Mouse (Mus musculus): Measurements from ENCODE around the gene Tmem216. TPM values are rescaled to one million over a fixed set of nuclear protein-coding genes. Genes with fewer than 3 reads are reported as not detected.
"Not testable (repeated sequence)": the region's sequence is repeated elsewhere in the genome, so short reads cannot be mapped to it uniquely, and the experiment has no call there.

Tmem216 gene
- total RNA-seq, 2 experiments from 2014 or later: 1.3 to 1.8 TPM

DNA sequence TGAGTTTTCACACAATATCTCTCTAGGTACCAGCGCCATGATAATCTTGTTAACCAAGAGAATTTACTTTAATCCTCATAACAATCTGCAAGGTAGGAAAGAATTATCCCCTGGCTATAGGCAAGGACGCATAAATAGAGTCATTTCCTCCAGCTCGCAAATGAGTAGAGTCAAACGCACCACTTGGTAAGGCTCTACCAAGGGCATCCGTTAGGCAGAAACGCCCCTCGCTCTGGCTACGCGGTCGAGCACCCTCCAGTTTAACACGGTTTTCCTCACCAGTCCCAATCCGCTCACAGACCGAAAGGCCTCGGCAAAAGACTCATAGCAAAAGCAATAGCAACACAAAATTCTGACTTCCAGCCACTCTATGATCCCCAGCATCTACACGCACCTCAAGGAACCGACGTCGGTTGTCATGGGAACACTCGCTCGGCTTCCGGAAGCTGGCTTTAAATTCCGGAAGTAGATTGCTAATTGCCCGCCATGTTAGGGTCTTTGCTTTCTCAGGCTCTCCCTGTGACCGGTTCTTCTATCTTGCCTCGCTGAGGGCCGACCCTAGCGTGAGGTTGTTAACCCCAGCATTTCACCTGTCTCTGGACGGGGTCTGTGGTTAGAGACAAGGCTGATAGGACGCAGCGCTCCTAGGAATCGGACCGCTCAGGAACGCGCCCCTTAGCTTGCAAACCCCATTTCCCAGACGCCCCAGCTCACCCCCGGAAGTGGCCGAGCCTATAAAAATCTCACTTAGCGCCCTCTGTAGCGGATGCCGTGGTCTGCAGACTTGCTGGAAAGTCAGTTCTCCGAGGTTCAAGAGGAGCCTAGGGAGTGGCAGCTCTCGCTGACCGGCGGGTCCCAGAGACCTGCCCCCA lies 20.9 kb upstream of the Tmem216 start, which contains the start of the genes Cyb561a3 and Tmem138:
Gene Cyb561a3, plus strand, starts transcription at position 483 of the 872 bp plus-strand sequence.
Gene Tmem138, minus strand, starts transcription at position 673 of the 872 bp plus-strand sequence.
- peak; percentile 89 for DNase-seq
- intact Hi-C loops (cut with DNase I; ENCODE audit: low total_unique reads): no loop called here

- no peak for DNase-seq
- intact Hi-C loops (cut with DNase I; ENCODE audit: low total_unique reads): no loop called here
These were observed 13.6 kb upstream of the Tmem216 start for GRCm38 (mm10) chr19:10569627-10570026.

DNA sequence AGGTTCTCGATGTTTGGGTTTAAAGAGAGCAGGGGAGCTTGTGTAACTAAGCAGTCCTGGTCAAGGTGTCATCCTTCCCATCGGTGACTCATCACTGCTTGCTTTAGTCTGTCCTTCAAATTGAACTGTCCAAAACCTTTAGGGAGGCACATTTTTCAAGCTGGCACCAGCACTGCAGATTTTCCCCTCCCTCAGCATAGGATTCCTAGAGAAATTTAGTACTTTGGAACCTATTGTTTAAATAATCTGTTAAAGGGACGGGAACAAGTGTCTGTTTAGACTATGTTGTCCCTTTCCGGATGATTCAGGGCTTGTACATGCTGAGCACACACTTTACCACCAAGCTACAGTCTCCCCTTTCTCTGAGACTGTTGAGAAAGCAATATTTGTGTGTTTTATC lies 9.2 kb upstream of the Tmem216 start:
- no peak for DNase-seq
- intact Hi-C loops (cut with DNase I; ENCODE audit: low total_unique reads): no loop called here

DNA sequence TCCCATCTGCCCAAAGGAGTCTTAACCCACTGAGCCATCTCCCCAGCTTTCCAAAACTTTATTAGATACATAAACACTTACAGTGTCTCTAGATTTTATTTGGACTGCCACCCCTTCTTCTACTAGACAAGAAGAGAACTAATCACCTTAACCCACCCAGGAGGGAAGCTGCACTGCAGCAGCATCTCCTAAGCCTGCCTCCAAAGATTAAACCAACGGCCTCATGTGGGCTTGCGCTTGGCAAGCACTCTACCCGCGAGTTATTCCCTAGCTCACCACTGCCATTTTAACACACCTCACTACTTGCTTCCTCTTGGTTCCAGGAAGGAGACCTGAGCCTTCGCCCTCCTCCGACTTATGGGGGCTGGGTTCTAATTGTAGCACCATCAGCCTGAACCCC lies 8.2 kb upstream of the Tmem216 start:
- DNase-seq: no peak
- intact Hi-C loops (cut with DNase I; ENCODE audit: low total_unique reads): loop anchor here (5.0 kb wide), 1 partner anchor 33 kb away; no protein-coding TSS in a partner anchor

- no peak for DNase-seq
- intact Hi-C loops (cut with DNase I; ENCODE audit: low total_unique reads): loop anchor here (5.0 kb wide), 1 partner anchor 35 kb away; no protein-coding TSS in a partner anchor
These were observed 6.3 kb upstream of the Tmem216 start for GRCm38 (mm10) chr19:10562351-10562750.

DNA sequence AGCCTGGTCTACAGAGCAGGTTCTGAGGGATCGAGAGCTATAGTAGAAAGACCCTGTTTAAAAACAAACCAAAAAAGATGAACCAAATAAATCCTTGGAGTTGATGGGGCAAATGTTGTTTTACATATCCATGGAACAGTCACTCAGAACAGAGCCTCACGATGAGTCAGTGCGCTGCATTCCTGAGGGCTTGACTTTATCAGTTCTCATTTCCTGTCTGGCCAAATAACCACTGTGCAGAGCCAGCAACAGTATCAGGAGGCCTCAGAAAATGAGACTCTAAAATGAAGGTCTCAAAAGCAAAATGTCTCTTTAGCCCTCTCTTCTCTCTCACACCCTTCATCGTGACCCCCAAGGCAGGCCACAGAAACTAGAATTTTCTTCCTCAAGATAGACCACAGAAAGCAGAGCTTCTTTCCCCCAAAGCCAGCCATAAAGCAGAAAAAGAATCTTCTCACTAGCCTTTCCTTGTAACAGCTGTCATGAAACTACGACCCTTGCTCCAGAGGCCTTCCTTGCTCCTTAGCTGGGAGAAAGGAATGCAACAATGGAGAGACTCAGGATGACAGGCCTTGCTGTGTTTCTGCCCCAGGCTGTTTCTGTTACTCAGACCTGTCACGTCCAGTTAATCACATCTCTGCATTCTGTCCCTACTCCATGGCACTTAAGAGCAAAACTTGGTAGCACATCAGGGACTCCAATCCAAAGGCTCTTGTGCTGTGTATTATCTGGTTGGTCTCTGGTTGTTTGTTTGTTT lies 5.7 kb upstream of the Tmem216 start:
- DNase-seq: no peak
- intact Hi-C loops (cut with DNase I; ENCODE audit: low total_unique reads): loop anchor here (5.0 kb wide), 1 partner anchor 36 kb away; no protein-coding TSS in a partner anchor

DNA sequence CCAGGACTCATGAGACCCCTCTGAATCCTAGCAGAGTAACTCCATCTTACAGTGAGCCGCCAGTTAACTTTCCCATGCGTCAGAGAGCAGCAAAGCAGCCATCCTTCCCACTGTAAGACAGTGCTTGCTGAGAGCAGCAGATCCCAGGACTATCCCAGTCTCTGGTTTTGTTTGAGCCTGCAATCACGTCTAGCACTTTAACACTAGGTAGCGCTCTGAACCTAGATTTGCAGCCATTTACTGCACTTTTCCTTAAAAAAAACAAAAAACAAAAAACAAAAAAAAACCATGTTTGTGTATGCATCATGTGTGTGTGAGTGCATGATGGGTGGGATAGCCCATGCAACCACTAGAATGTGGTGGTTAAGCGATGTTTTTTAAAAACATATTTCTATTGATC lies 4.1 kb upstream of the Tmem216 start:
- intact Hi-C loops (cut with DNase I; ENCODE audit: low total_unique reads): loop anchor here (5.0 kb wide), 1 partner anchor 37 kb away; no protein-coding TSS in a partner anchor
- DNase-seq: no peak

DNA sequence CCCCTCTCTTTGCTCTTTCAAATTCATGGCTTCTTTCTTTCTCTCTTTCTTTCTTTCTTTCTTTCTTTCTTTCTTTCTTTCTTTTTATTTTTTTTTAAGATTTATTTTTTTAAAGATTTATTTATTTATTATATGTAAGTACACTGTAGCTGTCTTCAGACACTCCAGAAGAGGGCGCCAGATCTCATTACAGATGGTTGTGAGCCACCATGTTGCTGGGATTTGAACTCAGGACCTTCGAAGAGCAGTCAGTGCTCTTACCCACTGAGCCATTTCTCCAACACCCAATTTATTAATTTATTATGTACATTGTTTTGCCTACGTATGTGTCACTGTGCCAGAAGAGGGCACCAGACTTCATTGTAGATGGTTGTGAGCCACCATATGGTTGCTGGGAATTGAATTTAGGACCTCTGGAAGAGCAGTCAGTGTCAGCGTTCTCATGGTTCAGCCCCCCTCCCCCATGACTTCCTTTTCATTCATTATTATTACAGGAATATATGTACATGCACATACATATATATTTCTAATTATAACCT lies 1.9 kb upstream of the Tmem216 start:
- intact Hi-C loops (cut with DNase I; ENCODE audit: low total_unique reads); DNase-seq: not testable (repeated sequence)

- intact Hi-C loops (cut with DNase I; ENCODE audit: low total_unique reads): no loop called here
- no peak for DNase-seq
These were observed 1.4 kb upstream of the Tmem216 start for GRCm38 (mm10) chr19:10557430-10557829.

DNA sequence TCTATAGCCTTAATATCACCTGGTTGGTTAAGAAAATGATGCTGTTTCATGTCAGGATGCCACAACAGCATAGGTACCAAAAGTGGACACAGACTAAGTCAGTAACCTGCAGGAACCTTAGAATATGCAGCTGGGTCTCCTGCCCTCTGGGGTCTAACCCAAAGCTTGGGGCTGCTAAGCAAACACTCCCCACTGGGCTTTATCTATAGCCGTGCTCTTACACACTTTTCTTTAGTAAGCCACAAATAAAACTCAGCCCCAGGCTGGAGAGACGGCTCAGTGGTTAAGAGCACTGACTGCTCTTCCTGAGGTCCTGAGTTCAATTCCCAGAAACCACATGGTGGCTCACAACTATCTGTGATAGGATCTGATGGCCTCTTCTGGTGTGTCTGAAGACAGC lies 963 bp upstream of the Tmem216 start:
- no peak for DNase-seq
- intact Hi-C loops (cut with DNase I; ENCODE audit: low total_unique reads): no loop called here

GRCm38 (mm10) chr19:10539454-10539853 lies 16.6 kb downstream of the Tmem216 start:
- no peak for DNase-seq
- intact Hi-C loops (cut with DNase I; ENCODE audit: low total_unique reads): loop anchor here (5.0 kb wide), 1 partner anchor 73 kb away; no protein-coding TSS in a partner anchor

DNA sequence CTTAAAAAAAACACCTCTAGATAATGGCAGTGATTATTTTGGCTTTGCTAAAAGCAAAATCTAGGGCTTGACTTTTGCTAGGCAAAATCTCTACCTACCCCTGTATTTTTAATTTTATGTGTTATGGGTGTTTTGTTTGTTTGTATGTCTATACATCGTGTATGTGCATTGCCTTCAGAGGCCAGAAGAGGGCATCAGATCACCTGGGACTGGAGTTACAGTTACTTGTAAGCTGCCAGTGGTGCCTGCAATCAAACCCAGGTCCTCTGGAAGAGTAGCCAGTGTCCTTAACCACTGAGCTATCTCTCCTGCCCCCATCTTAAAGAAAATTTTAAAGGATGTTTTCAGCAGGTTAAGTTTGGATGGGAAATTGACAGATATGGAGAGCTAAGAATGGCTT lies 26.0 kb downstream of the Tmem216 start:
- no peak for DNase-seq
- intact Hi-C loops (cut with DNase I; ENCODE audit: low total_unique reads): no loop called here

GRCm38 (mm10) chr19:10525910-10526309 lies 30.1 kb downstream of the Tmem216 start, which contains the start of gene Sdhaf2:
Gene Sdhaf2, minus strand, starts transcription at chr19:10526142.
- no peak for DNase-seq
- intact Hi-C loops (cut with DNase I; ENCODE audit: low total_unique reads): no loop called here

DNA sequence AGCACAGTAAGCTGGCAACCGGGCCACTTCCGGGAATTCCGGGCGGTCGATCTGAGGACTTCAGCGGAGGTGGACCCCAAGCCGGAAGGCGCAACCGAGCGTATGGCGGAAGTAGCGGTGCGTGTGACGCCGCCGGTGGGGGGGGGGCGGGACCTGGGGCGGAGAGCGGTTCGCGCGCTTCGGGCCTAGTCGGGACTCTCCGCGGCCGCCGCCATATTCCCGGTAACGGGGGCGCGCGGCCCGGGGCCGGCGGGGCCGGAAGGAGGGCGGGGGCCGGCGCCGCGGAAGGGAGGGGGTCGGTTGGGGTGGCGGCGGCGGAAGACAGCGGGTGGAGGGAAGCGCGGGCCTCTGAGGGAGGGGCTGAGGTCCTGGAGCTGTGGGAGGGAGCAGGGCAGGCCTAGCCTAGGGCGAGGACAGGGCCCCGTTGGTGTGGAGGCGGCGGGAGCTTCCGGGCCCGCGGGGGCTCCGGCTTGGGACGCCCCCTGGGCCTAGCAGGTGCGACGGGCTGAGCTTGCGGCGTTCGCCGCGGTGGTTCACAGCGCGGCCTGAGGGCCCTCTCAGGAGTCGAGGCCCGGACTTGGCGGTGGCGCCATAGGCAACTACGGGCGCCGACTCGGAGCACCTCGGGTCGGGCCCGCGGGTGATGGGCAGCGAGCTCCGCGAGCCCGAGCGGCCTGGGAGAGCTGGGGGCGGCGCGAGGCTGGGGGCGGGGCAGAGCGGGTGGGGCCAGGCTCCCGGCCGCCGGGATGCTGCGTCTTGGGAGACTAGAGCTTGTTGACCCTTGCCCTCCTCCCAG lies 30.7 kb downstream of the Tmem216 start, which contains the start of gene Cpsf7:
Gene Cpsf7, plus strand, starts transcription at position 161 of the 796 bp plus-strand sequence.
- peak; percentile 93 for DNase-seq
- intact Hi-C loops (cut with DNase I; ENCODE audit: low total_unique reads): no loop called here

DNA sequence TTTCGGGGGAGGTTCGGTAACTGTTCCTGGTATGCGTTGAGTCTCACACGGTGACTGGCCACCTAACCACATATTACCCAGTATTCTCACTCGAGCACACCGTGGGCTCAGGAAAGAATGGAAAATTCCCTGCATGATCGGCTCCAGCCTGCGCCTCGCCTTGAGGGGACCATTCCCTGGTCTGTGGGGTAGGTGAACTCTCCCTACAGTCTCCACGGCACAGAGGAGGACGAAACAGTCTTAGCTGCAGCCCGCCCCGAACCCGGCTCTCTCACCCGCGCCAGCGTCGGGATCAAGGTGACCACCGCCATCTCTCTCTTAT lies 31.3 kb downstream of the Tmem216 start:
- DNase-seq: no peak
- intact Hi-C loops (cut with DNase I; ENCODE audit: low total_unique reads): no loop called here

DNA sequence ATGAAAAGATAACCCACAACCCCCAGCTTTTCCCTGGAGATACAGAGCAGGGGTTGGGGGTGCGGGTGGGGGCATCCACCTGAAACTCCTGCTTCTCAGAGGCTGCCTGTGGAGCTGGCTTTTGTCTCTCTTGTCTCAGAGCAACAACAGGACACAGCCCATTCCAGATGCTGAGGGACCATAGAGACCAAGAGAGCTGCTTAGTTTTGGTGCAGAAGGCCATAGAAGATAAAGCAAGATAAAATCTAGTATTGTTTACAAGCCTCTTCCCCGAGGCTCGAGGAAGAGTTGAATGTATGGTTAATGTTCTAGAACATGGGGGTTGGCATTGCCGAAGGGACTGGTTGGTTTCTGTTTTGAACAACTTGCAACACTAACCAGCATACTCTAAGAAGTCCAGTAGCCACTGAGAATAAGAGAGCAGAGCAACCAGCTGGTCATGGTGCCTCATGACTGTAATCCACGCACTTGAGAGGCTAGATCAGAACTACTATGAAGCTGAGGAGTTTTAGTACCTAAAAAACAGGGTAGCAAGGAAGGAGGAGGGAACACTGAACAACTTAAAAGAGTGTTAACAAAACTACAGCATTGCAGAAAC lies 32.5 kb downstream of the Tmem216 start:
- no peak for DNase-seq
- intact Hi-C loops (cut with DNase I; ENCODE audit: low total_unique reads): no loop called here

- intact Hi-C loops (cut with DNase I; ENCODE audit: low total_unique reads): no loop called here
- DNase-seq: no peak
These were observed 34.1 kb downstream of the Tmem216 start for GRCm38 (mm10) chr19:10521926-10522325.

DNA sequence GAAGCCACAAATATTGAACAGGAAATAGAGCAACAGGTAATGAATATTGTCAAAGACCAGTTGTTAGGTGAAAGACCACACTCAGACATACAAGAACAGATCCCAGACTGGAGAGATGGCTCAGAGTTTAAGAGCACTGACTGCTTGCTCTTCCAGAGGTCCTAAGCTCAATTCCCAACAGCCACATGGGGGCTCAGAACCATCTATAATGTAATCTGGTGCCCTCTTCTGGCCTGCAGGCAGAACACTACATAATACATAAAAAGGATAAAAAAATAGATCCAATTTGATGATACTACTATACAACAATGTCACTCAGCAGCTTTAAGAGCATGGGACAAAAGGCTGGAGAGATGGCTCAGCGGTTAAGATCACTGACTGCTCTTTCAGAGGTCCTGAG lies 35.7 kb downstream of the Tmem216 start:
- intact Hi-C loops (cut with DNase I; ENCODE audit: low total_unique reads): no loop called here
- no peak for DNase-seq

Data from gastrocnemius, postnatal 14 days (tissue).